22 mouse cellular contexts compared by ENCODE assay signal in genomic region chr15:5846571-5846970, GRCm38 (mm10).
DNase-seq lines count a peak whose midpoint lies in the region; ATAC-seq lines count a peak whose summit lies in the region.
"Had no signal": no experiment of that assay in that cellular context is flagged by ENCODE, and none has a peak within 500 bp of the region (broad histone marks: within the 10 kb centered on the region; RNA-seq: fewer than 3 reads in every experiment).

No protein-coding gene starts in this region.

- no peaks in the 10 kb centered on the region for H3K9me3 ChIP-seq in forebrain, embryonic 13.5 days (replicated peaks)
- H3K9me3 ChIP-seq: embryonic facial prominence, embryonic 10.5 days; embryonic facial prominence, embryonic 12.5 days; G1E had no signal

- DNase-seq in CD4-positive, CD25-positive, alpha-beta regulatory T cell, adult 2 months (ENCODE audit: low read depth, low spot score), result peak; percentile 23
- no peak for DNase-seq in heart, postnatal 25 days (ENCODE audit: low spot score)
- DNase-seq: adrenal gland, adult 2 months; adrenal gland, postnatal 10 days; adrenal gland, postnatal 25 days; B cell, adult 2 months; cerebellum, adult 11 months; cerebellum, adult 18-20 months; cerebellum, adult 8-10 months; cerebellum, adult 9-11 months; cerebellum, postnatal 14 days; cerebellum, postnatal 36 days had no signal

- H3K9ac ChIP-seq in forebrain, embryonic 13.5 days, result no peak overlapping the region
- H3K9ac ChIP-seq: embryonic facial prominence, embryonic 12.5 days had no signal

- intact Hi-C loops in heart, postnatal 25 days (cut with DNase I), result no loop called here

- H3K36me3 ChIP-seq in forebrain, embryonic 13.5 days (ENCODE audit: poor library complexity, severe bottlenecking), result no peaks in the 10 kb centered on the region
- H3K36me3 ChIP-seq: embryonic facial prominence, embryonic 10.5 days; embryonic facial prominence, embryonic 12.5 days; G1E had no signal

- peak; percentile 55 for ATAC-seq in activated CD4-positive, CD25-positive, alpha-beta regulatory T cell, adult 4 months
- ATAC-seq in inflammation-experienced regulatory T-cells, adult 6 months, result peak; percentile 69
- ATAC-seq in forebrain, embryonic 13.5 days, result no peak
- ATAC-seq: forebrain, embryonic 14.5 days; forebrain, embryonic 16.5 days; Patski had no signal

- no peak overlapping the region for H3K4me3 ChIP-seq in forebrain, embryonic 13.5 days
- H3K4me3 ChIP-seq: embryonic facial prominence, embryonic 10.5 days; embryonic facial prominence, embryonic 12.5 days had no signal

- no peak overlapping the region for H3K27ac ChIP-seq in forebrain, embryonic 13.5 days
- H3K27ac ChIP-seq: embryonic facial prominence, embryonic 10.5 days; embryonic facial prominence, embryonic 12.5 days had no signal

- no peaks in the 10 kb centered on the region for H3K27me3 ChIP-seq in forebrain, embryonic 13.5 days
- H3K27me3 ChIP-seq: CH12.LX; embryonic facial prominence, embryonic 12.5 days; Patski had no signal

- H3K4me1 ChIP-seq in forebrain, embryonic 13.5 days, result no peaks in the 10 kb centered on the region
- H3K4me1 ChIP-seq: embryonic facial prominence, embryonic 10.5 days; embryonic facial prominence, embryonic 12.5 days had no signal

- WGBS in forebrain, embryonic 13.5 days, result 90% methylated on average over 5 of the region's 5 CpGs

- no peak overlapping the region for H3K4me2 ChIP-seq in forebrain, embryonic 13.5 days
- H3K4me2 ChIP-seq: embryonic facial prominence, embryonic 12.5 days had no signal
